Mouse (Mus musculus) thymus, postnatal 36 days (tissue): ENCODE measurements around the gene Zswim3.
"Not testable (repeated sequence)": the region's sequence is repeated elsewhere in the genome, so short reads cannot be mapped to it uniquely, and the experiment has no call there.

ENCODE experiments used
- DNase-seq, 2 experiments: peaks; one replicate each; pipeline ENCODE4 v3.0.0; 2022; ENCODE audit warnings: mixed read lengths in 2 of 2

Gene Zswim3

GRCm38 (mm10) chr2:164857101-164857821, 52.4 kb downstream of the Zswim3 start, which contains the start of gene Pltp:
TSS of gene Pltp (minus strand) at chr2:164857711.
- DNase-seq, result peak in 1 of 2 experiments; percentile 21

- DNase-seq, result no peak
These were observed 53.1 kb downstream of the Zswim3 start for GRCm38 (mm10) chr2:164857842-164858553.

- DNase-seq, result no peak
These were observed 54.3 kb downstream of the Zswim3 start for GRCm38 (mm10) chr2:164859155-164859554.

GRCm38 (mm10) chr2:164859640-164860432, 54.9 kb downstream of the Zswim3 start:
- DNase-seq, result no peak

- no peak for DNase-seq
These were observed 56.2 kb downstream of the Zswim3 start for GRCm38 (mm10) chr2:164861094-164861493.

- DNase-seq, result no peak
These were observed 57.4 kb downstream of the Zswim3 start for GRCm38 (mm10) chr2:164862179-164862861.

GRCm38 (mm10) chr2:164863411-164863810, 58.5 kb downstream of the Zswim3 start:
- DNase-seq, result not testable (repeated sequence)

- DNase-seq, result no peak
These were observed 59.7 kb downstream of the Zswim3 start for GRCm38 (mm10) chr2:164864593-164864992.

GRCm38 (mm10) chr2:164866741-164867551, 62.0 kb downstream of the Zswim3 start:
- no peak for DNase-seq

GRCm38 (mm10) chr2:164867566-164867965, 62.7 kb downstream of the Zswim3 start:
- DNase-seq, result no peak

GRCm38 (mm10) chr2:164868491-164868890, 63.6 kb downstream of the Zswim3 start:
- no peak for DNase-seq
